8 mouse cellular contexts compared by ENCODE assay signal in genomic region chr9:47307752-47308500, GRCm38 (mm10).
DNase-seq lines count a peak whose midpoint lies in the region; ATAC-seq and TF ChIP-seq lines count a peak whose summit lies in the region.

No protein-coding gene starts in this region.

- no peak overlapping the region for H3K4me3 ChIP-seq in lung, postnatal 0 days (ENCODE audit: low read depth, low read length)

- ATAC-seq in cerebellum, adult (ENCODE audit: insufficient number of reproducible peaks, low FRiP score, low TSS enrichment): no peak
- ATAC-seq in lung, postnatal 0 days: no peak

- no peak overlapping the region for H3K27ac ChIP-seq in lung, postnatal 0 days (ENCODE audit: low read length)

- 52% methylated on average over 17 of the region's 17 CpGs for WGBS in lung, postnatal 0 days

- intact Hi-C loops in gastrocnemius, postnatal 14 days (cut with DNase I; ENCODE audit: low total_unique reads): no loop called here

- H3K27me3 ChIP-seq in lung, postnatal 0 days (replicated peaks; ENCODE audit: insufficient read depth, low read length): no peaks in the 10 kb centered on the region

- no peak overlapping the region for H3K9ac ChIP-seq in lung, postnatal 0 days (replicated peaks; ENCODE audit: low read depth)

- TF ChIP-seq EP300 in lung, postnatal 0 days (IDR thresholded peaks at IDR 0.05): no peak

- no peak for TF ChIP-seq CTCF in lung, postnatal 0 days (IDR thresholded peaks at IDR 0.05)

- no peak overlapping the region for H3K4me2 ChIP-seq in lung, postnatal 0 days (replicated peaks; ENCODE audit: low read depth, low read length)

- H3K36me3 ChIP-seq in lung, postnatal 0 days (ENCODE audit: insufficient read depth, low read length): no peaks in the 10 kb centered on the region

- peak; percentile 62 for DNase-seq in cerebellum, adult 11 months
- DNase-seq in lung, postnatal 0 days (ENCODE audit: low spot score): peak; percentile 41
- no peak for DNase-seq in lung, adult 18-20 months
- peak; percentile 68 to 70 for DNase-seq in cerebellum, postnatal 36 days
- peak; percentile 84 for DNase-seq in heart, postnatal 4 days
- DNase-seq in frontal cortex, postnatal 36 days (ENCODE audit: low spot score in 2 of 2): no peak
- DNase-seq in gastrocnemius, postnatal 14 days: no peak

- 0 out of 2 replicates have a peak, but pooled peaks cover 4% of the 10 kb centered on the region for H3K4me1 ChIP-seq in lung, postnatal 0 days (ENCODE audit: insufficient read depth, low read depth, low read length)

- no peaks in the 10 kb centered on the region for H3K9me3 ChIP-seq in lung, postnatal 0 days (ENCODE audit: low read length)

Comparison
In these comparisons a context has a peak if more than half of its experiments do, and no peak if none do; other contexts are left out.
1. DNase-seq: peak in cerebellum, adult 11 months (single experiment), lung, postnatal 0 days (single experiment), cerebellum, postnatal 36 days (2 of 2) and heart, postnatal 4 days (single experiment); none in lung, adult 18-20 months (0 of 2), frontal cortex, postnatal 36 days (0 of 2) and gastrocnemius, postnatal 14 days (single experiment).